Mouse (Mus musculus) small intestine, adult 2 months (tissue): ENCODE results near the gene Igsf21. TPM values are rescaled to one million over a fixed set of nuclear protein-coding genes. Genes with fewer than 3 reads are reported as not detected.

Source experiments
- H3K27ac ChIP-seq: fragments of 200-500 bp; 2 replicates; pipeline ENCODE4 v1.5.1; 2012; ENCODE audit warnings: low read depth, low read length, control low read depth, inconsistent platforms; ENCODE audit not compliant: insufficient read depth
- H3K27me3 ChIP-seq: fragments of 200-500 bp; 2 replicates; pipeline ENCODE4 v1.6.1; 2012; ENCODE audit warnings: mild to moderate bottlenecking, moderate library complexity, low read length, inconsistent platforms; ENCODE audit not compliant: control insufficient read depth, insufficient read depth
- H3K36me3 ChIP-seq: fragments of 200-500 bp; 2 replicates; pipeline ENCODE4 v1.6.1; 2012; ENCODE audit warnings: mild to moderate bottlenecking, low read length, control low read depth, inconsistent platforms; ENCODE audit not compliant: control insufficient read depth, insufficient read depth
- H3K4me1 ChIP-seq: fragments of 200-500 bp; 2 replicates; pipeline ENCODE4 v1.6.1; 2012; ENCODE audit warnings: low read length, inconsistent platforms, mixed read lengths; ENCODE audit not compliant: control insufficient read depth, insufficient read depth, insufficient read length
- H3K4me3 ChIP-seq: fragments of 200-500 bp; 2 replicates; pipeline ENCODE4 v1.5.1; 2012; ENCODE audit warnings: low read depth, mild to moderate bottlenecking, control low read depth, inconsistent platforms, low read length, moderate library complexity
- CTCF ChIP-seq: fragments of 200-500 bp; IDR thresholded peaks from 2 replicates; pipeline ENCODE4 v1.5.1; 2012; ENCODE audit warnings: low read depth, mild to moderate bottlenecking, control low read depth, inconsistent platforms, low read length, moderate library complexity, mixed read lengths; ENCODE audit not compliant: insufficient replicate concordance, insufficient read length; ENCODE audit errors: extremely low read depth
- POLR2A ChIP-seq: fragments of 200-500 bp; IDR thresholded peaks from 2 replicates; pipeline ENCODE4 v1.6.1; 2012; ENCODE audit warnings: low read depth, mild to moderate bottlenecking, control low read depth, inconsistent platforms, low read length, moderate library complexity
- WGBS: fragments of 180-500 bp; shearing (Covaris S2); methylation state at CpG from one replicate; pipeline ENCODE4 v1.1.7; 2018; 5-methylcytosine and 5-hydroxymethylcytosine counted together
- polyA plus RNA-seq: library from polyadenylated mRNA; depleted of rRNA; stranded (reverse); fragments of >200 nt; gene quantifications from 2 replicates; pipeline ENCODE4 v1.2.3, GENCODE M21; 2012

Gene Igsf21
- polyA plus RNA-seq, 1 experiment: 1.0 TPM

GRCm38 (mm10) chr4:140220326-140221093 lies 26.1 kb downstream of the Igsf21 start:
- Histone ChIP-seq H3K4me3 (no peak overlapping the region), H3K27me3 (no peaks in the 10 kb centered on the region), H3K36me3 (no peaks in the 10 kb centered on the region), H3K4me1 (no peaks in the 10 kb centered on the region), H3K27ac (no peak overlapping the region)
- no peak for TF ChIP-seq CTCF
- no peak for TF ChIP-seq POLR2A
- 62% methylated on average over 22 of the region's 22 CpGs for whole genome bisulfite sequencing

GRCm38 (mm10) chr4:140218853-140219852 lies 27.4 kb downstream of the Igsf21 start:
- WGBS: 65% methylated on average over 17 of the region's 17 CpGs
- Histone ChIP-seq H3K4me1 (no peaks in the 10 kb centered on the region), H3K36me3 (no peaks in the 10 kb centered on the region), H3K4me3 (no peak overlapping the region), H3K27ac (no peak overlapping the region), H3K27me3 (no peaks in the 10 kb centered on the region)
- TF ChIP-seq CTCF (no peak), POLR2A (no peak)

- TF ChIP-seq POLR2A: no peak
- no peak for TF ChIP-seq CTCF
- Histone ChIP-seq H3K4me3 (no peak overlapping the region), H3K27me3 (no peaks in the 10 kb centered on the region), H3K4me1 (no peaks in the 10 kb centered on the region), H3K27ac (no peak overlapping the region), H3K36me3 (no peaks in the 10 kb centered on the region)
- 82% methylated on average over 5 of the region's 5 CpGs for WGBS
Measured at GRCm38 (mm10) chr4:140218384-140218783, 28.2 kb downstream of the Igsf21 start.

GRCm38 (mm10) chr4:140217934-140218333 lies 28.6 kb downstream of the Igsf21 start:
- no peaks in the 10 kb centered on the region for H3K4me1 ChIP-seq
- WGBS: 79% methylated on average over 8 of the region's 8 CpGs
- H3K27me3 ChIP-seq: no peaks in the 10 kb centered on the region
- H3K27ac ChIP-seq: no peak overlapping the region
- no peaks in the 10 kb centered on the region for H3K36me3 ChIP-seq
- no peak overlapping the region for H3K4me3 ChIP-seq
- TF ChIP-seq CTCF: no peak

- no peak overlapping the region for H3K27ac ChIP-seq
- 84% methylated on average over 8 of the region's 8 CpGs for WGBS
- H3K27me3 ChIP-seq: no peaks in the 10 kb centered on the region
- H3K4me1 ChIP-seq: no peaks in the 10 kb centered on the region
- TF ChIP-seq POLR2A (no peak), CTCF (no peak)
- no peaks in the 10 kb centered on the region for H3K36me3 ChIP-seq
- H3K4me3 ChIP-seq: no peak overlapping the region
Measured at GRCm38 (mm10) chr4:140216096-140216495, 30.5 kb downstream of the Igsf21 start.

GRCm38 (mm10) chr4:140215205-140215604 lies 31.4 kb downstream of the Igsf21 start:
- H3K36me3 ChIP-seq: no peaks in the 10 kb centered on the region
- 61% methylated on average over 9 of the region's 9 CpGs for WGBS
- no peaks in the 10 kb centered on the region for H3K4me1 ChIP-seq
- H3K27ac ChIP-seq: no peak overlapping the region
- no peaks in the 10 kb centered on the region for H3K27me3 ChIP-seq
- H3K4me3 ChIP-seq: no peak overlapping the region
- TF ChIP-seq CTCF: no peak

- Histone ChIP-seq H3K27me3 (no peaks in the 10 kb centered on the region), H3K4me1 (no peaks in the 10 kb centered on the region), H3K36me3 (no peaks in the 10 kb centered on the region), H3K27ac (no peak overlapping the region), H3K4me3 (no peak overlapping the region)
- TF ChIP-seq CTCF (no peak), POLR2A (no peak)
- 16% methylated on average over 14 of the region's 14 CpGs for WGBS
Measured at GRCm38 (mm10) chr4:140214406-140214805, 32.2 kb downstream of the Igsf21 start.
